Mouse (Mus musculus): Measurements from ENCODE around the gene Klf12.
A peak's percentile ranks its signal among the peaks of the same experiment; 100 is the strongest.

Klf12 gene

DNA sequence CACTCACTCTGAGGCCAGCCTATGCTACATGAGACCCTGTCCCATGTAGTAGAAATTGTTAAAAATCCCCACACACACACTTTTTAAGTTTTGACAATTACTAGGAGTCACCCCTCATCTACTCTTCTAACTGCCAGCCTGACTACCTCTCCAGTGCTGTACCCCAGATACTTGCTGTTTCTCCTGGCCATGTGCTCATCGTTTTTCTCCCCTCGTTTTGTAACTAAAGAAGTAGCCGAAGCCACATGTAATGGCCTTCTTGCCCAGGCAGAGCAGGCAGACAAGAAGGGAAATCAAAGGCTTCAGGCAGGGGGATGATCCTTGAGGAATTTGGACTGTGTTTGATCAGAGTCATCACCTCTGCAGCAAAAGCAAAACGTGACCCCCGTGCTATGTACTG lies 274.0 kb downstream of the Klf12 start:
- no peak for DNase-seq

DNA sequence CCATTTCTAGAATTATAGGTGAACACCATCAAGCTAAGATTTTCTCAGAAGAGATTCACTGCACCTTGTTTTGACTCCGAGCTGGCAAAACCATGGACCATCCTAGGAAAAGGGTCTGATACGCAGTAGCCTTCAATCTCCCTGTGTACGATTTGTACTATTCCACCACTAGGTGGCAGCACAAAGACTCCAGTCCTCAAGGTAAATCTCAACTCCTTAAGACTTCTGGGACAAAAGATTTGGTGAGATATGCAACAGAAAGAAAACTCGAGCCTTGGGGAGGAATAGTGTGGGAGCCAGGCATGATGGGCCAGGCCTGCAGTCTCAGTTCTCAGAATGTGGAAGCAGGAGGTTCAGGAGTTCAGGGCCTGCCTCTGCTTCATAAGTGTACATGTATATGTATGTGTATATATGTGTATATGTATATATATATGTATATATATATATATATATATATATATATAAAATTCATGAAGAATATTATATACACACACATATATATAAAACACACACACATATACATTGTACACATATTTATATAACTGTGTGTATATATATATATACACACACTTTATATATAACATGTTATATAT lies 274.6 kb downstream of the Klf12 start:
- DNase-seq: peak; percentile 67

GRCm38 (mm10) chr14:99983510-99983909 lies 301.0 kb downstream of the Klf12 start:
- no peak for DNase-seq

DNA sequence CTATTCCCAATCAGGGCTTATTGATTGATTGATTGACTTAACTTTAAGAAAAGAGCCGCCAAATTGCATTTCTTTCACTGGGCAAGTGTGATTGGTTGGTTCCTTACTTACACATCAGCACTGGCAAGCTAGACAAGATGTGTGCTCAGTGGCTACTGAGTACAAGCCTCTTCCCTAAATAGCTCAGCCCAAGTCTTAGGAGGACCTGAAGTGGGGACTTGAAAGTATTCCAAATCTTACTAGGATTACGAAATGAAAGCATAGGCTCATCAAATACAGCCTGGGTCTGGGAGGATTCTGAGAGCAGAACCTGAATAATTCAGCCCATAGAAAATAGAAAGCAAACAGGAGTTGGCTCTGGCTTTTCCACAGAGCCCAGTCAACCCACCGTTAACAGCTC lies 303.3 kb downstream of the Klf12 start:
- DNase-seq: peak; percentile 32

GRCm38 (mm10) chr14:99967920-99968319 lies 316.6 kb downstream of the Klf12 start:
- no peak for DNase-seq

GRCm38 (mm10) chr14:99960500-99961229 lies 323.8 kb downstream of the Klf12 start:
- DNase-seq: no peak

GRCm38 (mm10) chr14:99955133-99955532 lies 329.3 kb downstream of the Klf12 start:
- no peak for DNase-seq

GRCm38 (mm10) chr14:99944221-99945108 lies 340.0 kb downstream of the Klf12 start:
- no peak for DNase-seq

DNA sequence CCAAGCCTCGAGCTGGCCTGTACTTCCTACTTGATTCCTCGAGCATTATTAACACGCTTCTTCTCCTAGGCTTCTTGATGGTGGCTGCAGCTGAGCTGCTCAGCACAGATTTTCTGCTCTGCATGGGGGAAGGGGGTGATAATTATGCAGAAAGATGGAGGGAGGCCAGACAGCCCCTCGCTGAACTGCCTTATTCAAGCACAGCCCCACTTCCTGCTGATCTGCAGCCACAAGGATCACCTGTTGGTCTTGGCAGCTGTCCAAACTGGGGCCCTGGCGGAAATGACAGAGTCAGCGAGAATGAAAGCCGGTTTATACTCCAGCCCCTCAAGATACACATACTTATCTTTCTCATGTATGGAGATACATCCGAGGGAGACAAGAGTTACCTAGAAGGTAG lies 341.3 kb downstream of the Klf12 start:
- peak; percentile 60 for DNase-seq

DNA sequence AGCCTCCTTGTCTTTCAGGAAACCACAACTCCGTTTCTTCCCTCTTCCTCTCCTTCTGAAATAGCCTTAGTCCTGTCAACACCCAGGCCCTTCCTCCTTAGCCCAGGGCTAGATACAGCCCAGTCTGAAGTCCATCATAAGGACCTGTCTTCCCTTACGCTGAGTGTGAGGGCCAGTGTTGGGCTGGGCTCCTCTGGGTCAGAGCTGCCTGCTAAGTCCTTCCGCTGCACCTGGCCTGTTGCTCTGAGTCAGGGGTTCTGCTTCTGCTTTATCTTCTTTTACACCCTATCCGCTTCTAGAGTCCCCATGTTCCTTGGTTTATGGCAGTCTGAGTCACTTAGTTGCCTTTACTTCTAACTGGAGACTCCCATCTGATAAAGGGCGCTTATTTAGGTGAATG lies 351.0 kb downstream of the Klf12 start:
- no peak for DNase-seq

- peak; percentile 84 for DNase-seq
Observed at GRCm38 (mm10) chr14:99931879-99932278, 352.6 kb downstream of the Klf12 start.

DNA sequence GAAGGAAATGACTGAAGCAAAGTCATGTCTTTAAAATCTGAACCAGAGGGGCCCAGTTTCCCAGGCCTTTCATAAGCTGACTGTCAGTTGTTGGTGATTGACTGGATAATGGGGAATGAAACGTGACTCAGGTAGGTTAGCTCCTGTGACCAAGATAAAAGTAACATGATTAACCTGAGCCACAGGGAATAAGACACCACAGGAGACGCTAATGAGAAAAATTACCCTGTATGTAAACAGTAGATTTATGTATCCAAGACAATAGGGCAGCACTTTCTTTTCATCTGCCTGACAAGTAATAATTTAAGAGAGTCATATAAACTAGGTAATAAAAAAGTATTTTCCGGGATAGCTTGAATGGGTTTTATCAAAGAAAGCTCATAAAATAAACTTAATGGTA lies 372.6 kb downstream of the Klf12 start:
- no peak for DNase-seq

- DNase-seq: no peak
Observed at GRCm38 (mm10) chr14:99910876-99911275, 373.6 kb downstream of the Klf12 start.

- DNase-seq: no peak
Observed at GRCm38 (mm10) chr14:99900902-99901301, 383.6 kb downstream of the Klf12 start.

- no peak for DNase-seq
Observed at GRCm38 (mm10) chr14:99898861-99899260, 385.6 kb downstream of the Klf12 start.

DNA sequence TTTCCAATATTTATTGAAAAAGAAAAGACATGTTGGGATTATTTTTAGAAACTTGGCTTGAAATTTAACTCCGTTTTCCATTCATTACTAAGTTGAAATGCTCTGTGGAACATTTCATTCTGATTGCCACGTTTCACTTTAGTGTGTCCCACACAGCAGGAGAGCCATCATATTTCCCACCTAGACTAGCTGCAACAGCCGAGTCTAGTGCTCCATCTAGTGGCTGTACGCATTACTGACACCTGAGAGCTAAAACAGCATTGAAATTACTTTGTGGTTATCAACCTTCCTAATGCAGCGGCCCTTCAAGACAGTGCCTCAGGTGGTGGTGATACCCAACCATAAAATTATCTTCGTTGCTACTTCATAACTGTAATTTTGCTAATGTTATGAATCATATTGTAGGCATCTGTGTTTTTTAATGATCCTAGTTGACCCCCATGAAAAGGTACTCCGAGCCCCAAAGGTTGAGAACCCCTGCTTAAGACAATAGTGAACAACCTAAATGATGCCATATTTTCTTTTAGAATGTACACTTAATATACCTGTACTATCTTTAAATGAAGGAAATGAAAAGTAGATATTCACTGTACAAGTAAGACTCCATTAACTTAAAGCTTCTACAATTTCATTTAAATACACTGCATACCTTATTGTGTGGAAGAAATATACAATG lies 389.6 kb downstream of the Klf12 start:
- peak; percentile 84 for DNase-seq

- no peak for DNase-seq
Observed at GRCm38 (mm10) chr14:99894062-99894461, 390.4 kb downstream of the Klf12 start.

GRCm38 (mm10) chr14:99886503-99886902 lies 398.0 kb downstream of the Klf12 start:
- no peak for DNase-seq

- DNase-seq: no peak
Observed at GRCm38 (mm10) chr14:99885562-99885961, 398.9 kb downstream of the Klf12 start.

- DNase-seq: peak; percentile 9
Observed at GRCm38 (mm10) chr14:99885128-99885527, 399.4 kb downstream of the Klf12 start.

DNA sequence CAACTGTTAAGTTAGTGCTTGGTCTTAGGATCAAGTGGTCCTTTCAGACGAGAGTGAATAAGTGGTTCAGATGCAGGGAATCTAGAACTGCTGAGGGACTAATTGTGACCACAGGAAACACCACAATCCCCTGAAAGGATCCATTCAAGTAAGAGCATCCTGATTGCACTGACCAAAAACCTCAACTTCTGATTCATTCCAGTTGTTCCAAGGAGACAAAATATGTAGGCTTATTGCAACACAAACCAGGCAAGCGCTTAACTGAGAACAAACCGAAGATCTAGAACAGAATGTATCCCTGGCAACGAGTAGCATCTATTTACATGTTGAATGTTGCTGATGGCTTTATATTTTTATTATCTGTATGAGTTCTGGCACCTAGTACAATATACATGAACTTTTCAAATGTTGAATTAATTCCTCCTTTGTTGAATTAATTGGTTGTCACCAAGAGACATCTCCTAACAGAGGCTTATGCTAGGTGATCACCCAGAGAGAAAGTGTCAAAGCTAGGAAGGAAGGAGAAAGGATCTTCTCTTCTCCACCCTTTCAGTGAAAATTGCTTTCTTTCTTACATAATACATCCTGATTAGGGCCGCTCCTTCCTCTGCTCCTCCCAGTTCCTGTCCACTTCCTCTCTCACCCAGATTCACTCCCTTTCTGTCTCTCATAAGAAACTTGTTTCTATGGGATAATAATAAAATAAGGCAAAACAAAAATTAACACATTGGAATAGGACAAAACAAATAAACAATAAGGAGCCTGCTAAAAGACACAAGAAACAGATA lies 407.5 kb downstream of the Klf12 start:
- no peak for DNase-seq

GRCm38 (mm10) chr14:99873725-99874124 lies 410.8 kb downstream of the Klf12 start:
- DNase-seq: no peak
